Comparison of ENCODE assay signal across 9 mouse cellular contexts in genomic region chr4:149772394-149772793, GRCm38 (mm10). TPM values are rescaled to one million over a fixed set of nuclear protein-coding genes. Genes with fewer than 3 reads are reported as not detected.
DNase-seq lines count a peak whose midpoint lies in the region; ATAC-seq lines count a peak whose summit lies in the region.
"Had no signal": no experiment of that assay in that cellular context is flagged by ENCODE, and none has a peak within 500 bp of the region (broad histone marks: within the 10 kb centered on the region; RNA-seq: fewer than 3 reads in every experiment).

No protein-coding gene starts in this region.

- WGBS in limb, embryonic 12.5 days, result 5% methylated on average over 2 of the region's 2 CpGs
- WGBS in heart, embryonic 10.5 days, result 30% methylated on average over 2 of the region's 2 CpGs

- H3K4me1 ChIP-seq in limb, embryonic 12.5 days (replicated peaks), result peaks cover 14% of the 10 kb centered on the region
- peaks cover 33% of the 10 kb centered on the region for H3K4me1 ChIP-seq in heart, embryonic 10.5 days

- H3K9ac ChIP-seq in limb, embryonic 12.5 days (replicated peaks), result no peak overlapping the region

- H3K27me3 ChIP-seq in limb, embryonic 12.5 days, result peaks cover 7% of the 10 kb centered on the region; the same call in 1 of the 2 replicates
- H3K27me3 ChIP-seq in heart, embryonic 10.5 days (ENCODE audit: insufficient read depth, poor library complexity, severe bottlenecking), result peaks cover 14% of the 10 kb centered on the region
- H3K27me3 ChIP-seq: stomach, embryonic 15.5 days had no signal

- peak; percentile 57 to 71 for DNase-seq in cerebellum, adult 18-20 months
- peak; percentile 46 for DNase-seq in testis, postnatal 10 days (ENCODE audit: low spot score)
- DNase-seq in testis, postnatal 14 days (ENCODE audit: low spot score), result no peak
- DNase-seq in skeletal muscle tissue, adult 2 months (ENCODE audit: low read depth, low spot score), result peak; percentile 64
- DNase-seq in thymus, adult 18-20 months, result no peak
- no peak for DNase-seq in heart, embryonic 10.5 days (ENCODE audit: low spot score)

- H3K4me3 ChIP-seq in limb, embryonic 12.5 days (replicated peaks), result peak overlapping the region; percentile 82; the same call in 1 of the 2 replicates
- H3K4me3 ChIP-seq in heart, embryonic 10.5 days, result no peak overlapping the region

- peak overlapping the region; percentile 98 for H3K4me2 ChIP-seq in limb, embryonic 12.5 days

- H3K27ac ChIP-seq in limb, embryonic 12.5 days, result no peak overlapping the region
- H3K27ac ChIP-seq in heart, embryonic 10.5 days, result no peak overlapping the region
- H3K27ac ChIP-seq: stomach, embryonic 15.5 days had no signal

- H3K36me3 ChIP-seq in limb, embryonic 12.5 days, result 0 out of 2 replicates have a peak, but pooled peaks cover 4% of the 10 kb centered on the region
- no peaks in the 10 kb centered on the region for H3K36me3 ChIP-seq in heart, embryonic 10.5 days
- H3K36me3 ChIP-seq: stomach, embryonic 15.5 days had no signal

- H3K9me3 ChIP-seq in limb, embryonic 12.5 days, result no peaks in the 10 kb centered on the region
- no peaks in the 10 kb centered on the region for H3K9me3 ChIP-seq in heart, embryonic 10.5 days
- H3K9me3 ChIP-seq: stomach, embryonic 15.5 days had no signal

- ATAC-seq in cerebellum, adult (ENCODE audit: insufficient number of reproducible peaks, low FRiP score, low TSS enrichment), result no peak
- no peak for ATAC-seq in limb, embryonic 12.5 days (ENCODE audit: insufficient number of reproducible peaks, insufficient read depth, low FRiP score, low TSS enrichment, low read depth)

RNA-seq across cellular contexts. Expression of gene Slc25a33, which starts 1.7 kb away (rescaled TPM):
- 27.6 and 33.5 TPM in 2 replicates for polyA plus RNA-seq in limb, embryonic 12.5 days (2016; fragmentation: Nextera tagmentation; extraction: Ambion mirVana)
- polyA plus RNA-seq in heart, embryonic 10.5 days (2016; fragmentation: Nextera tagmentation; extraction: Ambion mirVana), result 9.0 and 15.5 TPM in 2 replicates

RNA-seq across cellular contexts. Expression of gene Tmem201, which starts 34.5 kb away (rescaled TPM):
- polyA plus RNA-seq in limb, embryonic 12.5 days (2016; fragmentation: Nextera tagmentation; extraction: Ambion mirVana), result 37.9 and 38.4 TPM in 2 replicates
- 43.1 and 54.0 TPM in 2 replicates for polyA plus RNA-seq in heart, embryonic 10.5 days (2016; fragmentation: Nextera tagmentation; extraction: Ambion mirVana)

Comparison
In these comparisons a context has a peak if more than half of its experiments do, and no peak if none do; other contexts are left out.
1. DNase-seq: peak in cerebellum, adult 18-20 months (2 of 2), testis, postnatal 10 days (single experiment) and skeletal muscle tissue, adult 2 months (single experiment); none in testis, postnatal 14 days (single experiment), thymus, adult 18-20 months (0 of 2) and heart, embryonic 10.5 days (single experiment).